Mouse (Mus musculus) central nervous system, embryonic 11.5 days (tissue): Measurements from ENCODE around the gene Pacsin2. TPM values are rescaled to one million over a fixed set of nuclear protein-coding genes. Genes with fewer than 3 reads are reported as not detected.

ENCODE experiments used
- polyA plus RNA-seq: library from polyadenylated mRNA; depleted of rRNA; stranded (reverse); fragments of >200 nt; gene quantifications from 2 replicates; pipeline ENCODE4 v1.2.3, GENCODE M21; 2012; rRNA removed

Gene Pacsin2
- 43.7 and 61.4 TPM in 2 replicates for polyA plus RNA-seq

DNA sequence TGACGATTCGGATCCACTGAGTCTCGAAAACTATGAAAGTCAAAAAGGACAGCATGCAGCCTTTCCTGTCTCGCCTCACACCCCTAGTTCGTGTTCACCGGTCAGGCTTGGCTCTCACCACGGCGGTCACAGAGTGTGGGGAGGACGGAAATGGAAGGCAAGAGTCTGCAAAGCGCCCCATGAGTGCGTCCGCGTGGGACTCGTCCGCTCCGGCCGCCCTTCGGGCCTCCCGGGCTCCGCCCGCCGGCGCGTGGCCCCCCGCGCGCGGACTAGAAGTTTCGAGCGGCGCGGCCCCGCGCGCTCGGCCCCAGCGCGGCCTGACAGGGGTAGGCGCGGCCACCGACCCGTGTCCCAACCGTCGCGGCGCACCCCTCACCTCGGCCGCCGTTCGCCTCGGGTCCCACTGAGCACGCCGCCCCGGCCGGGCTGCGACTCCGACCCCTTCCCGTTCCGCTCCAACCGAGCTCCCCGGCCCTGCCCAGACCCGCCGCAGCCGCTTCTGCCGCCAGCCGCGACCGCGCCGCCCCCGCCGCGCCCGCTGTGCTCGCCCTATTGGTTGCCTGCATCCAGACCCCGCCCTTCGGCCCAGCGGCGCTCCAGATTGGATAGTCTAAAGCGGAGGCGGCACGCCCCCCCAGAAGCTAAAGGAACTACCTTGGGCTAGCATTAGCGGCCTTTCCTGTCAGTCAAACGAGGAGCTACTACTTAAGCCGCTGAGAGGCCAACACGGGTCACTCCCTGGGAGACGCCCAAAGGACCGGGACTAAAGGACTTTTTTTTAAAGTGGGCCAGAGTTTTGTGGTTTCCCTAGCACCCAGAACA is at the start of gene Pacsin2:
TSS of gene Pacsin2 (minus strand) at position 524 of the 822 bp plus-strand sequence.

DNA sequence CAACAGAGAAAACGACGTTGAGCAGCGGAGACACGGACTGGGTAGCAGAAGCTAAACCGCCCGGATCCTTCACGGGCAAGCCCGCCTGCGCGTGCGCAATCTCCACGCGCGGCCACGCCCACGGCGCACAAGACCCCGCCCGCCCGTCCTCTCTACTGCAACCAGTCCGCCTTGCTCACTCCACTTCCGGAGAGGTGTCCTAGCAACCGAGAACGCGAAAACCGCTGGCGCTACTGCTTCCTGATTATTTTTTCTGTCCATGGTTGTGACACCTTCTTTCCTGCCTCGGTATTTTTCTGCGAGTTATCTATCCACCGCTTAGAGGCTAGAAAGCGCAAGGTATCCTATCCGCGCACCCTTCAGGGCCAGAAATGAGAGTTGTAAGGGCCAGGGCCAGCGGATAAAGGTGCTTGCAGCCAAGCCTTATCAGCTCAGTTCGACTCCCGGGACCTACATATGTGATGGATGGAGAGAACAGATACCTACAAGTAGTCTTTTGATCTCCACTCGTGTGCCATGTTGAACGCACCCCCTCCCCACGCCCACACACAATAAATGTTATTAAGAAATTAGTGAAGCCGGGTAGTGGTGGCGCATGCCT is 46.5 kb upstream of the Pacsin2 start, which contains the start of gene Ttll1:
TSS of gene Ttll1 (minus strand) at position 89 of the 601 bp plus-strand sequence.

DNA sequence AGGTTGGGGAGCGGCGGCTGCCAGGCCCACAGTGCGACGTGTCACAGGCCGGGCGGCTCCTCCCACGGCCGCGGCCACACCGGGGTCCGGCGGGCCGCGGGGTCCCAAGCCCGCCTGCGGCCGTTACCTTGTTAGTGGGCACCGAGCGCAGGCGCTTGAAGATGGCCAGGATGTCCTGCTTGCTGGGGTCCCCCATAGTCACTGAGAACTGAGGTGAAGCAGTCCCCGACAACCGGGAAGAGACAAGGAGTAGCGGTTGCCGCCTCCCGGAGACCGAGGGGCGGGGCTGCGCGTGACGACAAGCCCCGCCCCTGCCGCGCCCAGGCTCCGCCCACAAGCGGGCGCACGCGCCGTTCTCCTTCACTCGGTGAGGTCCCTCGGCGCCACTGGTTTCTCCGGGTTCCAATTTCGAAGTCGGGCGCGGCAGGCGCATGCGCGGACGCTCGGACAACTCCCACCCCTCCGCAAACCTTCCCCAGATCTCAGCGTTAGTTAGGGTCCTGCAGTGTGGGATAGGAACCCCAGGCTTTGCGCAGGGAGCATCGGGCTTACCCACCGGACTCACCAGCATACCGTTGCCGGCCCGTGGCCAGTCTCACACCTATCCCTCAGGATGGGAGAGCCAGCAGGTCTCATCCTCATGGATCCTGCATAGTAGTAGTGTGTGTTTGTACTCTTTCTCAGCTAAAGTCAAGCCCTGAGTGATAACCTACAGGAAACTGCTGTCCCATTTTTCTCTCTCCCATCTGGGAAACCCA is 114.3 kb downstream of the Pacsin2 start, which contains the start of gene Arfgap3:
TSS of gene Arfgap3 (minus strand) at position 294 of the 758 bp plus-strand sequence.

Other genes with a start within 250 kb of the Pacsin2 start
- gene A4galt, start 212.8 kb downstream of the Pacsin2 start, polyA plus RNA-seq = 0.73 and 1.2 TPM in 2 replicates
- 21.1 and 24.9 TPM in 2 replicates for gene Arfgap3, start 114.4 kb downstream of the Pacsin2 start, polyA plus RNA-seq
- gene Ttll1, start 46.3 kb upstream of the Pacsin2 start, polyA plus RNA-seq = 25.3 and 28.5 TPM in 2 replicates
- 2.4 and 2.8 TPM in 2 replicates for gene Bik, start 62.3 kb upstream of the Pacsin2 start, polyA plus RNA-seq
- gene Tspo, start 99.0 kb upstream of the Pacsin2 start, polyA plus RNA-seq = 18.0 and 19.1 TPM in 2 replicates
- gene Mcat, start 99.2 kb upstream of the Pacsin2 start, polyA plus RNA-seq = 26.1 and 35.3 TPM in 2 replicates
- gene Ttll12, start 130.6 kb upstream of the Pacsin2 start, polyA plus RNA-seq = 34.2 and 39.0 TPM in 2 replicates